Mouse (Mus musculus) fibroblast of lung, adult 2 months (primary cell): ENCODE measurements around the gene 2410131K14Rik.

Experiments
- DNase-seq: peaks from one replicate; pipeline ENCODE4 v3.0.0-alpha.2; 2011; ENCODE audit warnings: low read depth

Gene 2410131K14Rik

DNA sequence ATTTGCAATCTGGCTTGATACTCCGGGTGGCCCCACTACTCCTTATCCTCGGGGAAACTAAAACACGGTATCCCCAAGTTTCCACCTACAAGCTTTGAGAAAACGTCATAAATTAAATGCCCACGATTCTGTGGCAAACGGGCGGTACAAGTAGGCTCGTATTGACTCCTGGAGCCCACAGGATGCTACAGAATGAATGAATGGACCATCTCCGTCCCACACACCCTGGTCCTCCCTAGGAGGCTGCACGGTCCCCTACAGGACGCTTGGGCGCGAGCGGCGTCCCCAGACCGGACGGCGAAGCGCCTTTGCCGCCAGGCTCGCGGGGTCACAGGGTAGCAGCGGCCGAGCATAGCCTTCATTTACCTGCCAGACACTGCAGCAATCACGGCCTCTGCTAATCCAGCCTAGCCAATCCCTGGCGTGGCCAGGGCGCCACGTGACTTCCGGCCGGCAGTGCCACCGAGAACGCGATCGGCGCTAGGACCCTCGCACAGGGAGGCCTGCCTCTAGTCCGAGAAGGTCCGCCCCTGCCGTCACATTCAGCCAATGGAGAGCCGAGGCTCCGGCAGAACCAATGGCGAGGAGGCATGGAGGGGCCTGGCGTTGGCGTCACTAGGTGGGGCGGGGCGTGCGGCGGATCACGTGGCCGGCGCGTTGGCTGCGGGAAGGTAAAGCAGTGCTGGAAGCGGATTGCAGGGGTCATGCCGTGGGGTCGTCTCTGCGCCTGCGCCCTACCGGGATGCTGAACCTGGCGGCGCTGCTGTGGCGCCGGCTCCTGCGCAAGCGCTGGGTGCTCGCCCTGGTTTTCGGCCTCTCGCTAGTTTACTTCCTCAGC is at the start of gene 2410131K14Rik, which contains the start of gene Rnft2:
Gene 2410131K14Rik (plus strand): TSS at position 622 of the 838 bp plus-strand sequence.
Gene Rnft2 (minus strand): TSS at position 511 of the 838 bp plus-strand sequence.
- peak; percentile 98 for DNase-seq

DNA sequence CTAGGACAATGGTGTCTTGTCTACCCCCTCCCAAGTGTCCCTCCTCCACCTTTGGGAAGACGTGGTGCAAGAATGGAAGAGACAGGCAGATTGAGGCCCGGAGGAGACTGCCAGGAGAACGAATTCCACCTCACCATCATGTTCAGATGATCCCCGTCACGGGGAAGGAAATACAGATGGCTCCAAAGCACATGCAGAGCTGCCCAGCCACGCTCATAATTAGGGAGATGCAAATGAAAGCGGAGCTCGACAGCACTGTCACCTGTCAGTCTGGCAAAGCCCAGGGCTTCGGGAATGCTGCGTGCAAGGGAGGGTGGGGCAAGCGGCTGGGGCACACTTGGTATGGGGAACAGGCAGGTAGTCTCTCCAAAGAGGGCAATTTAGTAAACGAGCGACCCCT is 47.6 kb upstream of the 2410131K14Rik start:
- no peak for DNase-seq

DNA sequence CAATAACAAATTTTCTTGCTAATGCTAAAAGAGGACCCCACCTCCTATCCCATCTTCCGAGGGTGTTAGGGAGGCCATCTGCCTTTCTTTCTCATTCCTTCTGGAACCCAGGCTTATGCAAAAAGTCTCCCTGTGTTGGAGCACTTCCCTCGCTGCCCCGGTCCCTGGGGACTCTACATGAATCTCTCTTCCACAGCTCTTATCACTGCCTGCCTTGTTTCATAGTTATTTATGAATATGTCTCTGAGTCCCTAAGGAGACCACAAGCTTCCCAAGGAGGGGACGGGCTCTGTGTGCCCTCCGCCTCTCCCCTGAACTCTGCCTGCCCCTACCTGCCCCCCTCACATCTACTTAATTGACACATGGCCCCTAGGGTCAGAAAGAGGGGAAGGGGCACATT is 45.4 kb upstream of the 2410131K14Rik start:
- DNase-seq: no peak

DNA sequence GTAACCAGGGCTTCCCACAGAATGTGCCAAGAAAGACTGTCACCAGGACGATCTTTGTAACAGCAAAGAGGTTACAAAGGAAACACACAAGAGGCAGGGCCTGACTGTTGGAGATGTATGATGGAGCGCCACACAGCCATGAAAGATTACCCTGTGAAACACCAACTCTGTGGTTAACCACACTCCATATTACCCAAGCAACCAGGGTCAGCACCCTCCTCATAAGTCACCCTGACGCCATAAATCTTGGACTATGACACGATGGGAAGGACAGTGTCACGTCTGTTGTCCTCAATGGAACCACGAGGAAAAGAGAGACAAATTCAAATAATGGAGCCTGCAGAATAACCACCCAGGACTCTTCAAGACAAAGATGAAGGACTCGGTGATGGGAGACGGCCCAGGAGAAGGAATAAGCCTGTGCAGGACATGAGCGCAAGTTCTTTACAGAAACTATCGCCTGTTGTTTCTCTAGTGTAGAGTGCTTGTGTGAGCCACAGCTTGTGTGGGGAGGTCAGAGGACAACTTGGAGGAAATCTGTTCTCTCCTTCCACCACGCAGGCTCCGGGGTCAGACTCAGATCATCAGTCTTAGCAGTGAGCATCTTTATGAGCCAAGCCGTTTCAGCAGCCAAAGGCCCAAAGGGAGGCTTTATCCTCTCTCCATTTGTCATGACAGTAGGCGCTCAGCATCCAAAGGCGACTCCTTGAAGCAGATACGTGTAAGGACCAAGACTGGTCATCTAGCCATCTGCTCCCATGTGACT is 40.2 kb upstream of the 2410131K14Rik start:
- DNase-seq: no peak

DNA sequence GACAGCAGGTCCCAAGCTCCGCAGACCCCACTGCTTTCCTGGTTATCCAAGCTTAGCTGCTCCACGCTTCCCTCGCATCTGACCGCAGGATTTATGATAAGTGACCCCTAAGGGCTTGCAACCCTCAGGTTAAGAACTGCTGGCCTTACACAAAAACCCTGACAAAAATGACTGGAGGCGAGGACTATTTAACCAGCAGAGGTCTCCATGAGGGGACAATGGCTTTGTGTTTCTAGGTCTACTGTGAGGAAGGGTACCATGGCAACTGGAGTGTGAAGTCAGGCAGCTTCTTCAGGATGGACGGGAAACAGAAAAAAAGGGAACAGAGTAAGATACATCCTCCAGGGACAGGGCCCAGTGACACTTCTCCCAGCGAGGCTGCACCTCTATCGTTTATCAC is 39.2 kb upstream of the 2410131K14Rik start:
- no peak for DNase-seq

DNA sequence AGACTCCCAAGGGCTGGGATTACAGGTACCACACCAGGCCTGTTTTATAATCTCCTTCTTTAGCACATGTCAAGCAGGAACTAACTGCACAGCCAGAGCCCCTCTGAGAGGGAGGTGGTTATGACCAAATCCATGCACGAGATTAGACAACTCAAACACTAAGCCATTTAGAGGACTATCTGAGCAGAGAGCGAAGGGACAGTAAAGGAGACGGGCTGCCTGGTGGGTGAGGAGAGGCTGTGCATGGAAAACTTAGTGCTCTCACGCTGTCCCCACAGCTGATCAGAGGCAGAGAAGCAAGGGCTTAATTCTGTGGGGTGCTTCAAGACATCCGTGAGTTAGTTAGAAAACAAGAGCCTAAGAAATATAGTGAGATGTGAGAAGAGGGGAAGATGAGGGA is 31.0 kb upstream of the 2410131K14Rik start:
- no peak for DNase-seq

DNA sequence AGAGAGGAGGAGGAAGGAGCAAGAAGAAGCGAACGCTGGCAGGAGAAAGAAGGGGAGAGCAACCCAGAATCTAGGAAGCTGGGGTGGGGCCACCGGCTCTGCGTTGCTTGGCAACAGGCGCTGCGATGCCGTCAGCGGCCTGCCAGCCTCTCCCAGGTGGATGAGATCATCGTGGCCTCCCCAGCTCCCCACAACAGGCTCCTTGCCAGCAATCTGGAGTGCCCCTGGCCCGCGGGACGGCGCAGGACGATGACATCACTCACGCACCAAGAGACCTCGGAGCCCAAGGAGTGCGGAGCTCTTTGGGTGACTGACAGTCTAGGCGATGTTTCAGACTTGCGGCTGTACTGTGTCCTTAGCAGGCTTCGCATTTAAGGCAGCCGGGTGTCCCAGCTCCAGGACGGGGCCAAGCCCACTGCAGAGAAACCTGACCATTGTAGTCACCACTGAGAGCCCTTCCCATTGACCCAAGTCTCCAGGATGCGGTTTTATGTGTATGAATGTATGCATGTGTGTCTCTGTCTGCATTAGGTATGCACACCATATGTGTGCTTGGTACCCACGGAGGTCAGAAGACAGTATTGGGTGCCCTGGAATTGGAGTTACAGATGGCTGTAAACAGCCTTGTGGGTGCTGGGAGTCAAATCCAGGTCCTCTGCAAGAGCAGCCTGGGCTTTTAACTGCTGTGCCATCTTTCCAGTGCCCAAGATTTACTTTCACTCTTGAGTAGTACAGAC is 30.4 kb upstream of the 2410131K14Rik start:
- DNase-seq: peak; percentile 56

DNA sequence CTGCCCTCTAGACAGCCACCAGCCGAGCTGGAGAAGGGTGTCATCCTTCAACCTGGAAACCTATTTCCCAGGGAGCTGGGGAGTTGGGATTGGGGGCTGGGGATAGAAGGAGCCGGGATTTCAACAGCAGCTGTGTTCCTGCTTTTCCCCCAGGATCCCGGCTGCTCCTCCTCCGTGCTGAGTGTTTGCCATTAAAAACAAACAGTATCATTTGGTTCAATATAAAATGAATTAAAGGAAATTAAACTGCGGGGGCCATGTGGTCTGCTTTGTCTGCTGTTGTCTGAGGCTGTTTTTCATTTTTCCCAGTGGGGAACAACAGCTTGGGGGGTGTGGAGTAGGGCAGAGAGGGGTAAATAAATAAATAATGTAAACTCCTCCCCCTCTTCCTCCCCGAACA is 27.6 kb upstream of the 2410131K14Rik start:
- no peak for DNase-seq

DNA sequence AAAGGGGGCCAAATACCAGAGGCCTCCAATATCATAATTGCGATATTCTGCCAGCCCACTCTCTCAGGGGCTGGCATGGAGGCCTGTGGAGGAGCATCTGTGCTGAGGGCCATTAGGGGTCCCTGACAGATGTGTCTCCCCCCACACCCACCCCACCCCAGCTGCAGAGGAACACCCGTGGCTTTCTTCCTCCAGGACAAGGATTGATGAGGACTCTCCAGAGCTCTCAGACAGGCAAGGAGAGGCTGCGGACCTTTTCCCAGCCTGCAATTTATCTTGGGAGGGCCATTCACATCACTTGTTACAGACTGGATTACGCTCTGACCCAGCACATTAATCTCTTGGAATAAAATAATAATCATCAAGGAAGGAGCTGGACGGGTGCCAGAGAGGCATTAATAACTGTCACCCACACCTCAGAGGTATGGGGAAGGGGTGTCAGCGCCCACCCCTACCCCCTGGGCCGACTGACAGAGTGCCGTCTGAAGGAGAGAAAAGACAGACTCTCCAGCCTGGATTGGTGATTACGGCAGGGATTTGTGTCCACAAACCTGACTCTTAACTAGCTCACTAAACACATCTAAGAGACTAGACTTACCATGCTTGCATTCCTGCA is 21.8 kb upstream of the 2410131K14Rik start:
- DNase-seq: no peak

DNA sequence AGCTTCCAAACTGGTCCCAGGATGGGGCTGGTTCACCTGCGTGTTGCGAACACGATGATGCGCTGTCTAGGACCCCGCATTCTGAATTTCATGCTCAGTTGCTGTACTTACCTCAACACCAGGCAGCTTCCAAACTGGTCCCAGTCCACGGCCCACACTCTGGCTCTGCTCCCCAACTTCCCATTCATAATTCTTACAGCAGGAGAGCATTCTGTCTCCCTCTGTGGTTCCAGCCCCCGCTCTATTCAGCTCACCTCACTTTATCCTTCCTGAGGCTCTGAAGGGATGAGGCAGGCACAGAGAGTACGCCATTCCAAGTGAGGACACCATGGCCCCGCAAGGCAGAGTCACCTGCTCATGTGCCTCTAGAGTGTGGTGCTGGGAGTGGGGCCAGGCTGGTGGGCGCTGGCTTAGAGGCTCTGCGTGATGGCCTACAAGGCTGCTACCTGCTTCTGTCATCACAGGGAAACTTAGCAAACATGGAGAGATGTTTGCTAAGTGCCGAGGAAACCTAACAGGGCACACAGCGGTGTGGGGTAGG is 14.9 kb upstream of the 2410131K14Rik start:
- no peak for DNase-seq

DNA sequence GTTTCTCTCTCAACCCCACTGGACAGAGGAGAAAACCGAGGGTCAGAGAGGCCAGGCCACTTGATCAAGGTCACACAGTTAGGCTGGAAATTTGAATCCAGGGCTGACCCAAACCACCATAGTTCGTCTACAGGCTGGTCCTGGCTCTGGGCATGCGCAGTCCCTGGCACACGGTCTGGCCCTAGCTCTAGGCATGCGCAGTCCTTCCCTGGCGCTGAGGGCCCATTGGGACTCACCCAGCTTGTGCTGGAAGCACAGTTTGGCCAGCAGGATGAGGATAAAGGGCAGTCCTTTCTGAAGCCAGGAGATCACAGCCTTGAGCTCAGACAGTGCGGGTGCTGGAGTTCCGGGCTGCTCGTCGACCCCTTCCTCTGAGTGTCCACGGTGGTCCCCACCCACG is 8.1 kb upstream of the 2410131K14Rik start:
- no peak for DNase-seq

DNA sequence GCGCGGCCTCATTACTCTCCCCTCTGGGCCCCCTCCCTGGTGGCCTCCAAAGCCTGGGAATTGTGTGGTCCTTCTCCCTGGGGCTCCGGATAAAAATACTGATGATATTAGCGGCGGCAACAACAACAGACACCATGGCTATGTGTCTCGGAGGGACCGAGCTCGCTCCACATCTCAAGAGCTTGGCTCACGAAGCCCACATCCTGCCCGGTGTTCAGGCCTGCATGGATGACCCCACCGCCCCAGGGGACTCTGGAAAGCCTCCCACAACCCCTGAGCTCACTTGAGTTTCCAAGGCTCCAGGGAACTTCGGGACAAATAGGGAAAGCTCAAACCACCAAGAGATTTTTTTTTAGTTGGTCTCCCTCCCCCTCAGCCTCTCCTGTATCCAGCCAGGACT is 5.4 kb upstream of the 2410131K14Rik start:
- DNase-seq: no peak

DNA sequence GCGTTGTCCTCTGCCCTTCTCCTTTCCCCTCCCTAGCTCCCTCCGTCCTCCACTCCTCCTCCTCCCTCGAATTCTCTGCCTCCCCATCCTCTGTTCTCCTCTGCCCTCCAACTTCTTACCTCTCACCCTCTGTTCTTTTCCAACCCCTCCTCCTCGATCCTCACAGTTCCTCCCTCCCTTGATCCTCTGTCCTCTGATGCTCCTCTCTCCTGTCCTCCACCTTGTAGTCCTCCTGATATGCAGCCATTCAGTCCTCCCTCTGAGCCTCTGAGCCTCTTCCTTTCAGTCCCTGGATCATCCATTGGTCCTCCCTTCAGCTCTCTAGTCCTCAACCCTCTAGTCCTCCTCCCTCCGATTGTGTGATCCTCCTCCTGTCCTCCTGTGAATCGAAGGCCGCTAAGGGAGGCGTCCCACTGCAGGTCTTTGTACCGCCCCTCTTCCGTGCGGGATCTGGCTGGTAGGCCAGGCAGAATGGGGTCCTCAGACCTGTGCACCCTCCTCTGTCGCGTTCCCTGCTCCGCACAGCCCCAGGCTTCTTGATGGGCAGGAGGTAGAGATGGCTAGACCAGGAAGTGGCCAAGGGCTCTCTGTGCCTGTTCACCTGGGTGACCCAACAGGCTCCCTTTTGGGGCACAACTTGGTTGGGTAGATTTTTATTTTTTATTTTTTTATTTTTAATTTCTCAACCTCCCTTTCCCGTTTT is 730 bp downstream of the 2410131K14Rik start:
- no peak for DNase-seq

DNA sequence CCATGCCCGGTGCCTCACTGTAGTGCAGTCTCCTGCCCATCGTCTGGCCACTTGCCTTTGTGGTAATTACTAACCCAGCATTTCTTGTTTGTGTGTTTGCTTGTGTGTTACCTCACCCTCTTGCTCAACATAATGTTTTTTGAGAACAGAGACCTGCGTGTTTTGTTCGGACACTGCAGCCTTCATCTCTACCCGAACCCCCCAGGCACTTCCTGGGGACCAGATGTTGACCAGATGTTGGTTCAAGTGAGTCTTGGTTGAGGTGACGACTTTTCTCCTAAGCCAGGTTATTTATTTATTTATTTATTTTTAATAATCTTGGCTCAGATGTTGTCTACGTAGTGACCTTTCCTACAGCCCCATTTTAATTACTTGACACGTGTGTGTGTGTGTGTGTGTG is 2.4 kb downstream of the 2410131K14Rik start:
- DNase-seq: no peak

DNA sequence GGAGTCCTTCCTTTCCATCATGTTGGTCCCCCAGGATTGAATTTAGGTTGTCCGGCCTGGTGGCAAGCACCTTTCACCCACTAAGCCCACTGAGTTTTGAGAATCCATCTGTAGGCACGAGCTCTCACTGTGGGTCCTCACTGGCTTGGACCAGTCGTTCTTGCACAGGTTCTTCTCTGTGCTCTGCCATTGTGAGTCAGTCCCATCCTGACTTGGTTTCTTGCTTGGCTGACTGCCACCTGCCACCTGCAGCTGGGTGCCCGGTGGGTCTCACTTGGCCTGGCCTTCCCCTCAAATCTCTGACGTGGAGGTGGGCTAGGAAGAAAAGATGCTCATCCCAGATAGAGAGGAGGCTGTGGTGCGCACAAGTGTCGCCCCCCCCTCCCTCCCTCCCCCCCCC is 6.0 kb downstream of the 2410131K14Rik start:
- no peak for DNase-seq

DNA sequence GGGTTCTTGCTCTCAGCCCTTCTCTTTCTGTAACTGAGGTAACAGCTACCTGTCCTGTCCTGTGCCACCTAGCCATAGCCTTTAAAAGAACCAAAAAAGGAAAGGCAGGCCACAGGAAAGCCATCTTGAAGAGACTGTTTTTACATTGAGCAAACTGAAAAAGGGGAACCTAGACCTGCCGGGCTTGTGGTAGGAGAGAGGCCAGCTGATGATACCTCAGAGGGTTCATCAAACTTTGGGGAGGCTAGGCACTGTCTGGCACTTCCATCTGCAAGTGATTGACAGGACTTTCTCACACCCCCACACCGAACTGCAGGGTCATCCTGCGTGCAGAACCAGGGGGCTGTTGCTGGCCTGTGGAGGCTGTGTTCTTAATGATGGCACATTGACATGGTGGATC is 8.5 kb downstream of the 2410131K14Rik start:
- no peak for DNase-seq

DNA sequence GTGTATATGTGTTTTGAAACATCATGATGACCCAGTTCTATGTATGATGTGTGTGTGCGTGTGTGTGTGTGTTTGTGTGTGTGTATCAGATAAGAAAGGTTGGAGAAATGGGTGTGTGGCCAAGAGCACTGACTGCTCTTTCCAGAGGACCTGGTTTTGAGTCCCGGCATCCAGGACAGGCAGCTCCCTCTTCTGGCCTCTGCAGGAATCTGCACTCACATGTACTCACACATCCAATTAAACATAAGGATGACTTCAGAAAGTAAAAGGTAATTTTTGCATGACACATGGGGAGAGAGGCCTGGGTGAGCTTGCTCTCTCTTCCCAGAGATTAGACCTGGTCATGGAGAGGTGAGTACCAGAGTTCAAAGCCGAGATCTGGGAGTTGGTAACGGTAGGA is 12.0 kb downstream of the 2410131K14Rik start:
- no peak for DNase-seq

DNA sequence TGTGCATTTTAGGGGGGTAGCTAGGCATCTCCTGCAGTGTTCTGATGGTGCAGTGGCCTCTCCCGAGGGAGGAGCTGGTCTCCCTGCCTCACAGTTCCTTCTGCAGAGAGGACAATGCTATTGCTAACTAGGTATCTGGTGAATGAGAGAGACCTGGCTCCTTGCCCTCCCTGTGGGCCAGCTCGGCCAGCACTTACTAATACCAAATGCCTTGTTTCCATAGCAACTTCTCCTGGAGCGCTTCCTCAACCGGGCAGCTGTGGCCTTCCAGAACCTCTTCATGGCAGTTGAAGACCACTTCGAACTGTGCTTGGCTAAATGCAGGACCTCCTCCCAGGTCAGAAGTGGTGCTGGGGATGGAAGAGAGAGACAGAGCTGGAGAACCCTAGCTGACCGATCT is 14.1 kb downstream of the 2410131K14Rik start:
- DNase-seq: no peak

DNA sequence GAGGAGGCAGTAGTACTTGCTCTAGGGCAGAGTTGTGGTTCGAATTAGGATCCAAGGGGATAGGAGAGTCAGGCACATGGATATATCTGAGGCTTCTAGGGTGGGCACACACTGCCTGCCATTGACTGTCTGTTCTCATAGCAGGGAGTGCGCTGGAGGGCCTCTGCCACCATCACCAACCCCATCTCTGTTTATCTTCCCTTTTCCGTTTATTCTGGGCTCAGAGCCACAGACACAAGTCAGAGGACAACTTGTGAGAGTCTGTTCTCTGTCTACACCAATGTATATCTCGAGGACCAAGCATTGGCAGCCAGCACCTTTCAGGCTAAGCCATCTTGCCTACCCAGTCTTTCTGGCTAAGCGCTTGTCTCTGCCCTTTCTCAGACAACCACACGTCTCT is 14.6 kb downstream of the 2410131K14Rik start:
- no peak for DNase-seq

DNA sequence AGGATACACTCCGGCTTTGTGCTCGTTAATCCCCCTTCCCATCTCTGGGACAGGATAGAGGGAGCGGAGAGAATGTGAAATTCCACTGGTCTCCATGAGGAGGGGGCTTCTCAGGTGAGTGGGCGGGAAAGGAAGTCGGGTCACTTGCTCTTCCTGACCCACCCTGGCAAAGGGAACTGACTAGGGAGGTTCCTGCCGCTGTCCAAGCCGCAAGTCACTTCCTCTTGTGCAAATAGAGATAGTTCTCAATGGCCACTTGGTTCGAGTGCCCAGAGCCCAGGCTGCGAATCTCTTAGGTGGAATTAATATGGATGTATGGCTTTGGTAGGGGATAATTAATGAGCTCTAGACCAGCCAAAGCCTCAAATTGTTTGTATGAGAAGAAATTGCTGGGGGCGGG is 15.0 kb downstream of the 2410131K14Rik start:
- no peak for DNase-seq

DNA sequence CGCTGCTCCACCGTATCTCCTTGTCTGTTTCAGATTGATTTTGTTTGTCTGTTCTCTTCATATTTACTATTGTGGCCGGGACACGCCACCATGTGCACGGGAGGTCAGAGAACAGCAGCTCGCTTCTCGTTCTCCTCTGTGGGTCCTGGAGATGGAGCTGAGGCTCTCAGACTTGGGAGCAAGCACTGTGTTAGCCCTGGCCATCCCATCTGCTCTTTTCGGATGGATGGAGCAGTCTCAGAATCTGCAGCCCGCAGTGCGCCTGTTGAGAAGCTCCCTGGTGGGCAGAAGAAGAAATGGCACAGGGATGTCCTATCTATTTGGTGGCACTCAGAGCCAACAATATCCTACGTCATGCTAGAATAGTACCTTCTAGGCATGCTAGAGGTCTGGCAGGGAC is 15.6 kb downstream of the 2410131K14Rik start:
- no peak for DNase-seq
